Mouse (Mus musculus) olfactory bulb, adult 2 months (tissue): ENCODE data around the gene Kcnk10.

Experiments used
- CTCF ChIP-seq: fragments of 200-500 bp; IDR thresholded peaks from 2 replicates; pipeline ENCODE4 v1.5.1; 2012; ENCODE audit warnings: low read depth, mild to moderate bottlenecking, low read length, moderate library complexity; ENCODE audit not compliant: insufficient read depth
- POLR2A ChIP-seq: fragments of 200-500 bp; IDR thresholded peaks from 2 replicates; pipeline ENCODE4 v1.6.1; 2012; ENCODE audit warnings: mild to moderate bottlenecking, low read depth, low read length, moderate library complexity; ENCODE audit not compliant: insufficient read depth

- TF ChIP-seq CTCF (no peak), POLR2A (no peak)
These were observed 12.9 kb upstream of the Kcnk10 start for GRCm38 (mm10) chr12:98591016-98591415.
